8 mouse cellular contexts compared by ENCODE assay signal in the genomic region with DNA sequence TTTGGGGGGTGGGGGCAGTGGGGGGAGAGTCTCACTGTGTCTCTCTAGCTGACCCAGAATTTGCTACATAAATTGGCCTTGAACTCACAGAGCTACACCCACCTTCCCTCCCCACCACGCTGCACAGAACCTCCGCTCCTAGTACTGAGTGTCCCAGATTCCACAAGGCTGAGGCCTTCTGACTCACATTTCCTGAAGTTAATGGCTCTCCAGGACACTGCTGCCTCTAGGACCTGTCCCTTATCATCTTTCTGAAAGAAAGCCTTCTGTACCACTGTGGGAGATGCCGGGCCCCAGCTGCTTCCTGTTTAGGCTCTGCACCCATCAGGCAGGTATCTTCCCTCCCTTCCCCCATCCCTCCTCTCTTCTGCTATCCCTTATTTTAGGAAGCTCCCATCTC. TPM values are rescaled to one million over a fixed set of nuclear protein-coding genes. Genes with fewer than 3 reads are reported as not detected.
A peak's percentile ranks its signal among the peaks of the same experiment; 100 is the strongest.
DNase-seq lines count a peak whose midpoint lies in the region; ATAC-seq and TF ChIP-seq lines count a peak whose summit lies in the region.
"Had no signal": no experiment of that assay in that cellular context is flagged by ENCODE, and none has a peak within 500 bp of the region (broad histone marks: within the 10 kb centered on the region; RNA-seq: fewer than 3 reads in every experiment).

No protein-coding gene starts in this region.

- no peak for TF ChIP-seq CTCF in lung, postnatal 0 days (IDR thresholded peaks at IDR 0.05)

- peaks cover 24% of the 10 kb centered on the region; the same call in 1 of the 2 replicates for H3K4me1 ChIP-seq in lung, postnatal 0 days (ENCODE audit: insufficient read depth, low read depth, low read length)
- peaks cover 39% of the 10 kb centered on the region for H3K4me1 ChIP-seq in embryonic facial prominence, embryonic 15.5 days
- peaks cover 39% of the 10 kb centered on the region for H3K4me1 ChIP-seq in limb, embryonic 15.5 days

- DNase-seq in lung, postnatal 0 days (ENCODE audit: low spot score): peak; percentile 38
- DNase-seq in lung, postnatal 14 days: no peak
- DNase-seq in thymus, postnatal 14 days: peak; percentile 65
- no peak for DNase-seq in left cerebral cortex, postnatal 14 days (ENCODE audit: low spot score in 2 of 2)

- ATAC-seq in lung, postnatal 0 days: peak; percentile 34
- ATAC-seq in embryonic facial prominence, embryonic 15.5 days (ENCODE audit: insufficient number of reproducible peaks, low FRiP score, low TSS enrichment, low read depth): no peak
- ATAC-seq in limb, embryonic 15.5 days (ENCODE audit: insufficient number of reproducible peaks, low FRiP score, low TSS enrichment, low read depth): no peak
- no peak for ATAC-seq in monocyte, adult 5-6 weeks (replicated peaks; ENCODE audit: insufficient number of reproducible peaks, low FRiP score, low TSS enrichment, poor library complexity, severe bottlenecking)

- 27% methylated on average over 3 of the region's 3 CpGs for WGBS in lung, postnatal 0 days
- WGBS in embryonic facial prominence, embryonic 15.5 days: 53% methylated on average over 3 of the region's 3 CpGs
- 57% methylated on average over 3 of the region's 3 CpGs for WGBS in limb, embryonic 15.5 days

- TF ChIP-seq EP300 in lung, postnatal 0 days (IDR thresholded peaks at IDR 0.05): peak; percentile 53

- H3K9me3 ChIP-seq in lung, postnatal 0 days (ENCODE audit: low read length): no peaks in the 10 kb centered on the region
- H3K9me3 ChIP-seq in embryonic facial prominence, embryonic 15.5 days (replicated peaks): no peaks in the 10 kb centered on the region
- no peaks in the 10 kb centered on the region for H3K9me3 ChIP-seq in limb, embryonic 15.5 days

- intact Hi-C loops in left cerebral cortex, postnatal 14 days (cut with DNase I): no loop called here

- 0 out of 2 replicates have a peak, but pooled peaks cover under 1% of the 10 kb centered on the region for H3K36me3 ChIP-seq in lung, postnatal 0 days (ENCODE audit: insufficient read depth, low read length)
- H3K36me3 ChIP-seq in embryonic facial prominence, embryonic 15.5 days: peaks cover 15% of the 10 kb centered on the region
- H3K36me3 ChIP-seq in limb, embryonic 15.5 days: peaks cover 14% of the 10 kb centered on the region

- H3K27ac ChIP-seq in lung, postnatal 0 days (ENCODE audit: low read length): peak overlapping the region; percentile 57; the same call in 1 of the 2 replicates
- H3K27ac ChIP-seq in embryonic facial prominence, embryonic 15.5 days (replicated peaks): no peak overlapping the region
- H3K27ac ChIP-seq in limb, embryonic 15.5 days: peak overlapping the region; percentile 55

- H3K4me2 ChIP-seq in lung, postnatal 0 days (replicated peaks; ENCODE audit: low read depth, low read length): 0 out of 2 replicates have a peak overlapping the region, but pooled peaks have one; percentile 17
- H3K4me2 ChIP-seq in embryonic facial prominence, embryonic 15.5 days (replicated peaks): peak overlapping the region; percentile 87
- H3K4me2 ChIP-seq in limb, embryonic 15.5 days: peak overlapping the region; percentile 79; the same call in 1 of the 2 replicates

- H3K9ac ChIP-seq in lung, postnatal 0 days (replicated peaks; ENCODE audit: low read depth): no peak overlapping the region
- no peak overlapping the region for H3K9ac ChIP-seq in embryonic facial prominence, embryonic 15.5 days
- no peak overlapping the region for H3K9ac ChIP-seq in limb, embryonic 15.5 days

- no peak overlapping the region for H3K4me3 ChIP-seq in lung, postnatal 0 days (ENCODE audit: low read depth, low read length)
- no peak overlapping the region for H3K4me3 ChIP-seq in embryonic facial prominence, embryonic 15.5 days (replicated peaks)
- peak overlapping the region; percentile 65; the same call in 1 of the 2 replicates for H3K4me3 ChIP-seq in limb, embryonic 15.5 days

- no peaks in the 10 kb centered on the region for H3K27me3 ChIP-seq in lung, postnatal 0 days (replicated peaks; ENCODE audit: insufficient read depth, low read length)
- H3K27me3 ChIP-seq in embryonic facial prominence, embryonic 15.5 days: no peaks in the 10 kb centered on the region
- no peaks in the 10 kb centered on the region for H3K27me3 ChIP-seq in limb, embryonic 15.5 days

RNA-seq across cellular contexts. Expression of a gene that starts 2.6 kb away (rescaled TPM):
- polyA plus RNA-seq in lung, postnatal 0 days (2015; fragmentation: Nextera tagmentation; extraction: Ambion mirVana): 1.1 TPM in 1 of 2 replicates, not detected in the other
- polyA plus RNA-seq in embryonic facial prominence, embryonic 15.5 days (2015; fragmentation: Nextera tagmentation; extraction: Ambion mirVana): not detected in 2 replicates
- not detected in 2 replicates for polyA plus RNA-seq in limb, embryonic 15.5 days (2015; fragmentation: Nextera tagmentation; extraction: Ambion mirVana)
- not detected in 3 replicates for total RNA-seq in monocyte, adult 5-6 weeks (2017)
- not detected for total RNA-seq in left cerebral cortex, postnatal 14 days (2021)
- total RNA-seq: common myeloid progenitor, adult 5-6 weeks had no signal

RNA-seq across cellular contexts. Expression of a gene that starts 2.8 kb away (rescaled TPM):
- 337 and 356 TPM in 2 replicates for polyA plus RNA-seq in lung, postnatal 0 days (2015; fragmentation: Nextera tagmentation; extraction: Ambion mirVana)
- 705 and 717 TPM in 2 replicates for polyA plus RNA-seq in embryonic facial prominence, embryonic 15.5 days (2015; fragmentation: Nextera tagmentation; extraction: Ambion mirVana)
- polyA plus RNA-seq in limb, embryonic 15.5 days (2015; fragmentation: Nextera tagmentation; extraction: Ambion mirVana): 635 and 681 TPM in 2 replicates
- 153 to 207 TPM (median 196 TPM) in 3 replicates for total RNA-seq in monocyte, adult 5-6 weeks (2017)
- 100 to 1,000 TPM; 402 to 429 TPM for total RNA-seq in left cerebral cortex, postnatal 14 days (2021)

RNA-seq across cellular contexts. Expression of a gene that starts 3.0 kb away (rescaled TPM):
- polyA plus RNA-seq in lung, postnatal 0 days (2015; fragmentation: Nextera tagmentation; extraction: Ambion mirVana): 46.4 and 55.7 TPM in 2 replicates
- 94.9 and 99.1 TPM in 2 replicates for polyA plus RNA-seq in embryonic facial prominence, embryonic 15.5 days (2015; fragmentation: Nextera tagmentation; extraction: Ambion mirVana)
- polyA plus RNA-seq in limb, embryonic 15.5 days (2015; fragmentation: Nextera tagmentation; extraction: Ambion mirVana): 95.2 and 95.6 TPM in 2 replicates
- total RNA-seq in monocyte, adult 5-6 weeks (2017): 43.9 to 58.8 TPM (median 58.1 TPM) in 3 replicates
- 10 to 100 TPM; 38.1 to 52.0 TPM for total RNA-seq in left cerebral cortex, postnatal 14 days (2021)

RNA-seq across cellular contexts. Expression of a gene that starts 11.9 kb away (rescaled TPM):
- 69.0 and 126 TPM in 2 replicates for polyA plus RNA-seq in lung, postnatal 0 days (2015; fragmentation: Nextera tagmentation; extraction: Ambion mirVana)
- 38.0 and 40.5 TPM in 2 replicates for polyA plus RNA-seq in embryonic facial prominence, embryonic 15.5 days (2015; fragmentation: Nextera tagmentation; extraction: Ambion mirVana)
- polyA plus RNA-seq in limb, embryonic 15.5 days (2015; fragmentation: Nextera tagmentation; extraction: Ambion mirVana): 30.4 and 42.5 TPM in 2 replicates
- total RNA-seq in monocyte, adult 5-6 weeks (2017): 405 to 735 TPM (median 444 TPM) in 3 replicates
- 10 to 100 TPM; 51.5 to 65.4 TPM for total RNA-seq in left cerebral cortex, postnatal 14 days (2021)

RNA-seq across cellular contexts. Expression of a gene that starts 19.8 kb away (rescaled TPM):
- not detected in 2 replicates for polyA plus RNA-seq in lung, postnatal 0 days (2015; fragmentation: Nextera tagmentation; extraction: Ambion mirVana)
- 0.27 TPM in 1 of 2 replicates, not detected in the other for polyA plus RNA-seq in embryonic facial prominence, embryonic 15.5 days (2015; fragmentation: Nextera tagmentation; extraction: Ambion mirVana)
- polyA plus RNA-seq in limb, embryonic 15.5 days (2015; fragmentation: Nextera tagmentation; extraction: Ambion mirVana): 0.19 and 0.24 TPM in 2 replicates
- total RNA-seq in monocyte, adult 5-6 weeks (2017): not detected in 3 replicates
- 1 to 10 TPM; 1.6 to 2.1 TPM for total RNA-seq in left cerebral cortex, postnatal 14 days (2021)
- total RNA-seq: common myeloid progenitor, adult 5-6 weeks had no signal

Comparison
In these comparisons a context has a peak if more than half of its experiments do, and no peak if none do; other contexts are left out.
1. DNase-seq: peak in lung, postnatal 0 days (single experiment) and thymus, postnatal 14 days (single experiment); none in lung, postnatal 14 days (single experiment) and left cerebral cortex, postnatal 14 days (0 of 2).
2. H3K4me2 ChIP-seq: peak in every context shown above with its lines; median percentile 87 in embryonic facial prominence, embryonic 15.5 days; 79 in limb, embryonic 15.5 days; 17 in lung, postnatal 0 days.